Mouse (Mus musculus) spleen, postnatal 14 days (tissue): Measurements from ENCODE around the gene Eid2b.

Experiments
- DNase-seq, 2 experiments: peaks; one replicate each; pipeline ENCODE4 v3.0.0; 2021 to 2022; ENCODE audit warnings: low spot score in 2 of 2

Gene Eid2b

GRCm38 (mm10) chr7:28301616-28302433 lies 24.3 kb downstream of the Eid2b start, which contains the start of gene Dll3:
Gene Dll3, minus strand, starts transcription at chr7:28302238.
- peak; percentile 36 to 51 for DNase-seq

GRCm38 (mm10) chr7:28305641-28306040 lies 28.1 kb downstream of the Eid2b start:
- DNase-seq, result no peak

GRCm38 (mm10) chr7:28306216-28306615 lies 28.7 kb downstream of the Eid2b start:
- DNase-seq, result no peak

- no peak for DNase-seq
These were observed 32.2 kb downstream of the Eid2b start for GRCm38 (mm10) chr7:28309737-28310136.

GRCm38 (mm10) chr7:28311151-28311925 lies 33.8 kb downstream of the Eid2b start:
- no peak for DNase-seq

- DNase-seq, result peak; percentile 96 to 98
These were observed 34.5 kb downstream of the Eid2b start, which contains the start of gene Timm50 for GRCm38 (mm10) chr7:28311926-28312543. Gene Timm50, minus strand, starts transcription at chr7:28312072.

GRCm38 (mm10) chr7:28318036-28318435 lies 40.5 kb downstream of the Eid2b start:
- no peak for DNase-seq

GRCm38 (mm10) chr7:28318714-28319113 lies 41.2 kb downstream of the Eid2b start:
- DNase-seq, result no peak

- no peak for DNase-seq
These were observed 44.6 kb downstream of the Eid2b start for GRCm38 (mm10) chr7:28321974-28322720.

- DNase-seq, result no peak
These were observed 47.8 kb downstream of the Eid2b start for GRCm38 (mm10) chr7:28325293-28325692.

GRCm38 (mm10) chr7:28326457-28326856 lies 48.9 kb downstream of the Eid2b start:
- no peak for DNase-seq

GRCm38 (mm10) chr7:28328260-28328659 lies 50.7 kb downstream of the Eid2b start:
- DNase-seq, result no peak
